Comparison of ENCODE assay signal across 16 mouse cellular contexts in the genomic region with DNA sequence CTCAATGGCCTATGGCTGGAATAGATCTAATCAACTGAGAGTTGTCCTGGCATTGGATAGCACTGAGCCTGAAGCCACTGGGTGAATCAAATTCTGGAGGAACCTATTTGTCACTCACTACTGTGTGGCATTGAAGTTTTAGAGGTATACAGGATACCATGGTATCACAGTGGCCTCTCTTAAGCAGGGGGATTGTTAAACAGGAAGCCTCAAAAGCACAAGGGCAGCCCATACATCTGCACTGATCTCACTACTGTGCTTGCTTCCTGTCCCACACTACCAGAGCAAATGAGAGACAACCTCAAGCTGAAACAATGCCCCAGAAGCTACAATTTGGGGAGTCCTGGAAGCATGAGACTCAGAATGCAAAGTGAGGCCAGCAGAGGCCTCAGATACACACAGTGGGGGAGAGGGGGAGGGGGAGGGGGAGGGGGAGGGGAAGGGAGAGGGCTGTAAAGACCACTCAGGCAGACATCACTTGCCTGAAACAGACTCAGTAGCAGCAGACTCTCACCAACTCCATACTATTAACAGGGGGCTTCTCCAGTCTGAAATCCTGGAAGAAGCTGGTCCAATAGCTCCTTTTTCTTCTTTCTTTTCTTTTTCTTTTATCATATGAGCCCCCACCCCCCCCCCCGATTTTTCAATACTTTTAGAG.
DNase-seq lines count a peak whose midpoint lies in the region; ATAC-seq lines count a peak whose summit lies in the region.
"Had no signal": no experiment of that assay in that cellular context is flagged by ENCODE, and none has a peak within 500 bp of the region (broad histone marks: within the 10 kb centered on the region; RNA-seq: fewer than 3 reads in every experiment).

No protein-coding gene starts in this region.

- no peaks in the 10 kb centered on the region for H3K27me3 ChIP-seq in kidney, embryonic 14.5 days (ENCODE audit: control insufficient read depth, insufficient read depth, low read length)
- H3K27me3 ChIP-seq in hindbrain, embryonic 14.5 days (ENCODE audit: control insufficient read depth, insufficient read depth, low read length) = no peaks in the 10 kb centered on the region
- H3K27me3 ChIP-seq: limb, embryonic 12.5 days had no signal

- ATAC-seq in kidney, embryonic 14.5 days (ENCODE audit: low FRiP score, low TSS enrichment) = 0 out of 2 replicates have a peak, but pooled peaks have one; percentile 24
- no peak for ATAC-seq in hindbrain, embryonic 14.5 days (ENCODE audit: low FRiP score)

- no peaks in the 10 kb centered on the region for H3K9me3 ChIP-seq in kidney, embryonic 14.5 days (ENCODE audit: control insufficient read depth, low read length)
- H3K9me3 ChIP-seq in hindbrain, embryonic 14.5 days (ENCODE audit: control insufficient read depth, low read length) = no peaks in the 10 kb centered on the region
- H3K9me3 ChIP-seq: limb, embryonic 12.5 days had no signal

- 44% methylated on average over 1 of the region's 1 CpGs for WGBS in kidney, embryonic 14.5 days
- WGBS in hindbrain, embryonic 14.5 days = 38% methylated on average over 1 of the region's 1 CpGs

- H3K9ac ChIP-seq in kidney, embryonic 14.5 days (ENCODE audit: low read depth, low read length) = no peak overlapping the region
- H3K9ac ChIP-seq in hindbrain, embryonic 14.5 days = no peak overlapping the region
- H3K9ac ChIP-seq: limb, embryonic 12.5 days; liver, embryonic 14.5 days had no signal

- DNase-seq in kidney, adult 9 months = no peak
- DNase-seq in thymus, postnatal 0 days (ENCODE audit: low spot score) = peak; percentile 72
- no peak for DNase-seq in thymus, postnatal 36 days
- DNase-seq in hindbrain, embryonic 14.5 days (ENCODE audit: low spot score) = peak; percentile 22
- DNase-seq in heart, adult 11 months = no peak
- no peak for DNase-seq in left cerebral cortex, postnatal 4 days
- no peak for DNase-seq in right cerebral cortex, postnatal 36 days (ENCODE audit: low spot score in 2 of 2)
- DNase-seq: cerebellum, postnatal 14 days; heart, adult 2 months; lung, postnatal 4 days had no signal

- no peak overlapping the region for H3K4me3 ChIP-seq in kidney, embryonic 14.5 days (ENCODE audit: low read length)
- H3K4me3 ChIP-seq in hindbrain, embryonic 14.5 days (replicated peaks; ENCODE audit: low read length) = no peak overlapping the region
- H3K4me3 ChIP-seq: heart, adult 2 months; layer of hippocampus, adult 2 months; left cerebral cortex, adult 2 months; limb, embryonic 12.5 days had no signal

- no peaks in the 10 kb centered on the region for H3K4me1 ChIP-seq in kidney, embryonic 14.5 days (ENCODE audit: control insufficient read depth, insufficient read depth, low read length)
- H3K4me1 ChIP-seq in hindbrain, embryonic 14.5 days (replicated peaks; ENCODE audit: control insufficient read depth, insufficient read depth, low read length) = no peaks in the 10 kb centered on the region

- intact Hi-C loops in left cerebral cortex, postnatal 4 days (cut with DNase I) = no loop called here

- H3K36me3 ChIP-seq in kidney, embryonic 14.5 days (ENCODE audit: control insufficient read depth, insufficient read depth, low read length) = no peaks in the 10 kb centered on the region
- H3K36me3 ChIP-seq in hindbrain, embryonic 14.5 days (replicated peaks; ENCODE audit: control insufficient read depth, insufficient read depth) = no peaks in the 10 kb centered on the region
- H3K36me3 ChIP-seq: limb, embryonic 12.5 days had no signal

- no peak overlapping the region for H3K4me2 ChIP-seq in kidney, embryonic 14.5 days (replicated peaks; ENCODE audit: low read depth, low read length)
- H3K4me2 ChIP-seq in hindbrain, embryonic 14.5 days (replicated peaks) = no peak overlapping the region
- H3K4me2 ChIP-seq: limb, embryonic 12.5 days had no signal

- H3K27ac ChIP-seq in kidney, embryonic 14.5 days (ENCODE audit: low read depth, low read length) = no peak overlapping the region
- no peak overlapping the region for H3K27ac ChIP-seq in hindbrain, embryonic 14.5 days
- H3K27ac ChIP-seq: heart, adult 2 months; kidney, postnatal 0 days; layer of hippocampus, adult 2 months; left cerebral cortex, adult 2 months; limb, embryonic 12.5 days; liver, embryonic 14.5 days had no signal

Comparison
In these comparisons a context has a peak if more than half of its experiments do, and no peak if none do; other contexts are left out.
1. DNase-seq: peak in thymus, postnatal 0 days (single experiment) and hindbrain, embryonic 14.5 days (single experiment); none in kidney, adult 9 months (single experiment), thymus, postnatal 36 days (0 of 2), heart, adult 11 months (single experiment), left cerebral cortex, postnatal 4 days (single experiment) and right cerebral cortex, postnatal 36 days (0 of 2).